15 mouse cellular contexts compared by ENCODE assay signal in the genomic region with DNA sequence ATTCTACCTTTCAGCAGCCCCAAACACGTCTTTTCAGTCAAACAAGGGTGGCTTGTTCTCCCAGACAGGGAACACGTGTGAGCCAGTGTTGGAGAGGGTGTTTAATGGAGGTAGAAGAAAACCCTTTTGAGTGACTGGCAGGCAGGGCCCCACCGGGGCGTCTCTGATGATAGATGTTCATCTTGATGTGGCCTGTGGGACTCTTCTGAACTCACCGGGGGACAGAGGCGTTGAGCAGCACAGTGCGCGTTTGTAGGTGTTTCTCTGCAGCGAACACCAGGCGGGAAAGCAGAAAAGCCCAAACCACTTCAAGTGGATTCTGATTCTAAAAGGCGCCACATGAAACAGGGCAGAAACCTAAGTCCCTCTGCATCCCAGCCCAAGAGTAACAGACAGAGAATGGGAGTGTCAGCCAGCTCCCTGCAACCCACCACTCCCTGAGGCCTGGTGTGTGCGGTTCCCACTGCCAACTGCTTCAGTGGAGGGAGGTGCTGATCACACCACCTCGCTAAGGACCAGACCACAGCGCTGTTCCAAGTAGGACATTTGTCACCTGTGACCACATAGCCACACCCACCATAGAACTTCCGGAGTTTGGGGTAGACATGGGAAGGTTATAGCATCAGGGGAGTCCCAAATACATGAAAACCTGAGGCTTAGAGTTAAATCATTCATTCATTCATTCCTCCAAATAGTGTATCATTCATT.
DNase-seq lines count a peak whose midpoint lies in the region; ATAC-seq lines count a peak whose summit lies in the region.
"Had no signal": no experiment of that assay in that cellular context is flagged by ENCODE, and none has a peak within 500 bp of the region (broad histone marks: within the 10 kb centered on the region; RNA-seq: fewer than 3 reads in every experiment).

No protein-coding gene starts in this region.

- no peaks in the 10 kb centered on the region for H3K9me3 ChIP-seq in limb, embryonic 11.5 days (ENCODE audit: control insufficient read depth, low read length)
- H3K9me3 ChIP-seq in heart, embryonic 12.5 days (replicated peaks): no peaks in the 10 kb centered on the region
- H3K9me3 ChIP-seq: hindbrain, embryonic 13.5 days had no signal

- no peak overlapping the region for H3K27ac ChIP-seq in limb, embryonic 11.5 days (replicated peaks; ENCODE audit: low read depth, low read length)
- no peak overlapping the region for H3K27ac ChIP-seq in heart, embryonic 12.5 days (ENCODE audit: poor library complexity, severe bottlenecking)
- H3K27ac ChIP-seq: hindbrain, embryonic 13.5 days had no signal

- peak; percentile 38 for ATAC-seq in CD4-positive, CD25-positive, alpha-beta regulatory T cell, adult 4 months
- ATAC-seq in limb, embryonic 11.5 days (ENCODE audit: insufficient number of reproducible peaks, low FRiP score, low TSS enrichment, low read depth): no peak
- no peak for ATAC-seq in frontal cortex, adult (ENCODE audit: low TSS enrichment)
- ATAC-seq in heart, embryonic 12.5 days (ENCODE audit: insufficient number of reproducible peaks, low FRiP score): no peak
- ATAC-seq: intestine, embryonic 16.5 days; liver, postnatal 0 days had no signal

- no peak overlapping the region for H3K4me2 ChIP-seq in limb, embryonic 11.5 days (ENCODE audit: low read depth, severe bottlenecking)
- no peak overlapping the region for H3K4me2 ChIP-seq in heart, embryonic 12.5 days
- H3K4me2 ChIP-seq: hindbrain, embryonic 13.5 days had no signal

- 33% methylated on average over 15 of the region's 15 CpGs for WGBS in limb, embryonic 11.5 days
- WGBS in heart, embryonic 12.5 days: 62% methylated on average over 15 of the region's 15 CpGs

- no peak overlapping the region for H3K4me3 ChIP-seq in limb, embryonic 11.5 days (ENCODE audit: low read depth, low read length)
- H3K4me3 ChIP-seq in heart, embryonic 12.5 days: no peak overlapping the region
- H3K4me3 ChIP-seq: hindbrain, embryonic 13.5 days had no signal

- H3K4me1 ChIP-seq in limb, embryonic 11.5 days (ENCODE audit: control insufficient read depth, insufficient read depth, low read length): no peaks in the 10 kb centered on the region
- H3K4me1 ChIP-seq in heart, embryonic 12.5 days (replicated peaks): no peaks in the 10 kb centered on the region
- H3K4me1 ChIP-seq: hindbrain, embryonic 13.5 days had no signal

- H3K9ac ChIP-seq in limb, embryonic 11.5 days (ENCODE audit: low read length): no peak overlapping the region
- H3K9ac ChIP-seq in heart, embryonic 12.5 days: no peak overlapping the region
- H3K9ac ChIP-seq: hindbrain, embryonic 13.5 days; liver, postnatal 0 days had no signal

- no peaks in the 10 kb centered on the region for H3K36me3 ChIP-seq in limb, embryonic 11.5 days (ENCODE audit: control insufficient read depth, insufficient read depth, low read length)
- H3K36me3 ChIP-seq in heart, embryonic 12.5 days: no peaks in the 10 kb centered on the region
- H3K36me3 ChIP-seq: hindbrain, embryonic 13.5 days had no signal

- H3K27me3 ChIP-seq in limb, embryonic 11.5 days (ENCODE audit: control insufficient read depth, insufficient read depth, low read length): no peaks in the 10 kb centered on the region
- H3K27me3 ChIP-seq in heart, embryonic 12.5 days (replicated peaks): peaks cover 5% of the 10 kb centered on the region; the same call in 1 of the 2 replicates

- DNase-seq in adrenal gland, postnatal 10 days: peak; percentile 17
- no peak for DNase-seq in adrenal gland, adult 8-10 months
- DNase-seq in limb, embryonic 11.5 days (ENCODE audit: low spot score): peak; percentile 34
- DNase-seq in thymus, postnatal 14 days: peak; percentile 64
- DNase-seq in layer of hippocampus, postnatal 14 days (ENCODE audit: low spot score in 2 of 2): no peak
- DNase-seq: cerebellum, adult 8-10 months; kidney, postnatal 10 days; liver; liver, postnatal 0 days; lung, postnatal 14 days had no signal

Comparison
In these comparisons a context has a peak if more than half of its experiments do, and no peak if none do; other contexts are left out.
1. DNase-seq: peak in adrenal gland, postnatal 10 days (single experiment), limb, embryonic 11.5 days (single experiment) and thymus, postnatal 14 days (single experiment); none in adrenal gland, adult 8-10 months (single experiment) and layer of hippocampus, postnatal 14 days (0 of 2).